Mouse (Mus musculus) cerebellum, postnatal 14 days (tissue): ENCODE measurements around the gene Adh6b.
"Not testable (repeated sequence)": the region's sequence is repeated elsewhere in the genome, so short reads cannot be mapped to it uniquely, and the experiment has no call there.

Experiments used
- DNase-seq, 2 experiments: peaks; one replicate each; pipeline ENCODE4 v3.0.0; 2021; ENCODE audit warnings: mixed read lengths in 2 of 2

Adh6b gene

DNA sequence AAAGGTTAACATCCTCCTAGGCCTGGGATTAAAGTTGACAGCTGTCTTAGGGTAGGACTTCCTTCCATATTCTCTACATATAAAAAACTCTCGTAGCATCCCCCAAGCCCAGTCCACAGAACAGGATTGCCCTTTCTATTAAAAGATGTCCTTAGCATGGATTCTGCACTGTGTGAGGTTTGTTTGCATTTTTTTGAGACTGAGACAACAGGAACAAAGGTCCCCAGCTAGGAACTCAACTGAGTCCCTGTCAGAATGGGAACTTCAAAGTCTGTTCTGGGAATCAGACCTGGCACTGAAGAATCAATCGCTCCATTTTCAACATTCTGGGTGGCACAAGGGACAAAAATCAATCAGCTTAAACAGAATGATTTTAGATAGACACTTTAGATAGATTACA is 21.3 kb downstream of the Adh6b start:
- no peak for DNase-seq

DNA sequence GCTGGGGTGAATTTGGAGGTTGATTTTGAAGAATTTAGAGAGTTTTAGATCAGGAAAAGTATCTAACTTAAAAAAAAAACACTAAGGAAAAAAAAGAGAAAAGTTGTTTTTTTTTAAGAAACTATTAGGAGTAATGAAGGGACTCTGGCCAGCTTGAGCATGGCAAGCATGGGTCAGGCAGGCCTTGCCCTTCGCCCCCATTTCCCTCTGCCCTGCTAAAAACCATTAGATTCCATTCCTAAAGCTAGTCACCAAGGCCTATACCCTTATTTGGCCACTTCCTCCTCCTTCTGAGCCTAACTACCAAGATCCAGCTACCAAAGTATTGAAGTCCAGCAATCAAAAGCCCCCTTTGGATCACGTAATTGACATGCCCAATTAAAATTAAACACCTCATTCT is 24.6 kb downstream of the Adh6b start:
- no peak for DNase-seq

DNA sequence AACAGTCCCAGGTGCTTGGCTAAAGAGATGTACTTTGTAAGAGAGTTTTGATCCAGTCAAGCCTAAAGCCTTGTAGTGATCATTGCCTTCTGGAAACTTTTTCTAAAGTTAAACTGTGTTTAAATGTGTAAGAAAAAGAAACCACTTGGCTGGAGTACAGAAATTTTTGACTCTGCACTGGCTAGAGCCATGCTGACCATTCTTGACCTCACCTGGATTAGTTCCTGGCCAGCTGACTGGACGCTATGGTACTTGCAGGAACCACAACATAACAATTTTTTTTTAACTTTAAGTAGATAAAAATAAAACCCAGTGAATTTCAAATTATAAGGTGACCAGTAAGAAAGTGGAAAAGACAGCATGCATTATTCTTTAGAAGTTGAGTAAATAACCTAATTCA is 28.0 kb downstream of the Adh6b start:
- DNase-seq = no peak

DNA sequence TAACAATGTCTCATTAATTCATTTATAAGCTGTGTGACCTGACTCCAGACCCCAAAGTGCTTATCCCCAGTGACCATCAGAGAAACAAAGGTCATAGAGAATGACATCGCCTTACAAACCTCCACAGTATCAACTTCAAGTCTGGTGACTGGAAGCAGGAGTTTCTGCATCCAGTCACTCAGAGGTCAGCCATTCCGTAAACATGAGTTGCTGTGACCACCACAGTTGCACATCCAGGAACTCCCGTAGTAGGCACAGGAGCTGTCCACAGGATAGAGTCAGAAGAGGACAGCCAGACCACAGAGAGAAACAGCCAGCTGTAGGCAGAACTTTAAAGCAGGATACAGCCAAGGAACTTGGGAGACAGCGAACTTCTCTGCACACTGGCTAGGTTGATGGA is 28.7 kb downstream of the Adh6b start:
- not testable (repeated sequence) for DNase-seq

DNA sequence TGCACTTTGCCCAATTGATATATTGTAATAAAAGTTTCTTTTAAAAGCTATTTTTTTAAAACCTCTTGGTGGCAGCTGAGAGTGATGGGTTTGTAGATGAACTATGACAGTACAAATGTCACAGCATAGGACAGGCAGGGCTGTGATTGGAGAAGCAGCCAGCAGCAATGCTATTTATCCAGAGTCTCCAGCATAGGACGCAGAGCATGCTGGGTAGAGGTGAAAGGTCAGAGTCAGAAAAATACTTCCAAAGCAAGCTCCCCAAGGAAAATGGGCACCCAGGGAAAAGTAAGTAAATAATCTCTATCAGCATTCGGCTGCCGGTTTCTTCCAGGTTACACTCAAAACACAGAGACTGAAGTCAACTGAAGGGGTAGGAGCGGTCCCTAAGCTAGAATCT is 32.3 kb downstream of the Adh6b start:
- no peak for DNase-seq

DNA sequence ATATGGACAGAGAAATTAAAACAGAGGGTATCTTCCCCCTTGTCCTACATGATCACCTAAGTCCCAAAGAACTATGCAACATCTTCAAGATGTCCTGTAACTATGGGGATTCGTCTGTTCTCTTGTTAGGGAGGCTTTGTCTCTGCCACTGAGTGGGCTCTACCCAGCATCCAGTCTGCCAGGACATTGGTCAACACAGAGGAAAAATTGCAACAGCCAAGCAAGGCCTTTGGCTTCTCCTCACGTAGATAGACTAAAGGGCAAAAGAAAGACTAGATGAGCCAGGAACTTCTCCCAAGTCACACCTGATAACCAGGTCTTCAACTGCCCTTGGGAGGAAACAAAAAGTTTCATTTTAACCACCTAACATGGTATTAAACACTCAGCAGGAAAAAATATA is 33.6 kb downstream of the Adh6b start:
- no peak for DNase-seq

DNA sequence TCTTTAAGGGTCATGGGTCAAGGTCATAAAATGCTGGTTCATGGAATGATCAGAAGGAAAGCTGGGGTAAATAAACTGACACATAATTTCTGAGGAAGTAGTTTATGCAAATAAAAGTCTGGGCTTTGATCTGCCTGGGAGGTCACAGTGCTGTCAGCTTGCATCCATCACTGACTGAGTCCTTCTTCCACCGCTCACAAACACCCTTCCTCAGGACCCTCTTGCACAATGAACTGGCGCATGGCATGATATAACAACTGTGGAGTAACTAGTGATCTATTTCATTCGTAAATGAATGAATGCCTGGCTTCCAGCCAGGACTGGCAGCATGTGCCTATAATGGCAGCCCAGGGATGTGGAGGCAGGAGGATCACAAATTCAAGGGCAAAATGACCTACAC is 39.6 kb downstream of the Adh6b start:
- DNase-seq = peak; percentile 3 to 9

DNA sequence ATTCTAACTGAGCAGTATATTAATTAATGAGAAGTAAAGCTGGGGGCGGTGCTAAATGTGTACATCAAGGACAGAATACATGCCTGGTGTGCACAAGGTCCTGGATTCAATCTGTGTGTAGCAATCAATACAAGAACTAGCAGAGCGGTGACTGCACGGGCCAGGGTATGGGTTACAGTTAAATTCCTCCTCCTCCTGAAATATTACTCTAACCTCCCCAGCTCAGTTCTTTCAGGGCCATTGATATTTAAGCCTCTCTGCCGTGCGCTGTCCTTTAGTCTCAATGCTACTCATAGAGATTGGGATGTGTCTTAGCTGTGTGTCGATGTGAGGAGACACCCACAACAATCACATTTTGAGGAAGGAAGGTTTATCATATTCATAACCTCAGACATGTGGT is 45.6 kb downstream of the Adh6b start:
- DNase-seq = no peak

DNA sequence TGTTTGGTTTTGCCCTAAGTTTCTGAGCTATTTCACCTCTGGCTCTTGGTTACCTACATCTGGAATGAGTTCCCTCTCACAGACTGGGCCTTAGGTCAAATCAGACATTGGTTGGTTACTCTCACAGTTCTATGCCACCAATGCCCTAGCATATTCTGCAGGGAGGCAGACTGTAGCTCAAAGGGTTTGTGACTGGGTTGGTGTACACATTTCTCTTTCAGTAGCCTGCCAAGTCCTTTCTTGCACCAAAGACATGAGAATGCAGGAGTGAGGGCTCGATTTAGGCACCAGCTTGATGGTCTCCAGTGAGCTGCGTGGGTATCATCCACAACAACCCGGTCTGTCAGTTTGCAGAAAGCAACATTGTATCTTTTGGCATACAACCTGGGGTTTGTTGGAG is 63.3 kb downstream of the Adh6b start:
- DNase-seq = no peak

DNA sequence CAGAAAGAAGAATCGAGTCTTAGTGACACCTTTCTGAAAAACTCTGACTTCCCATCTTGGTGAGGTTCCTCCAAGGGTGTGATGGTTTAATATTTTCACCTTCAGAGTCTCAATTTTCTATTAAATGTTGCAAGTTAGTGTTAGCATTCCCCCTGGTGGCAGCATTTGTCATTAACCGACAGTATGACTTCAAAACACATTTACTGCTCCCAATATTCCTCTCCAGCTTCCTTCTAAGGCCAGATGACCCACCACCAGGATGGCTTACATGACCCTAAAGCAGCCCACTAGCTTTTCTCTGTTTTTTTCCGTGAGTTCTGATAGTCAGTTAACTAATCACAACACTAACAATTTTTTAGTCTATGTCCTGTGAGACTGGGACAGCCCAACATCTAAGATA is 63.8 kb downstream of the Adh6b start:
- DNase-seq = peak; percentile 66 to 74

DNA sequence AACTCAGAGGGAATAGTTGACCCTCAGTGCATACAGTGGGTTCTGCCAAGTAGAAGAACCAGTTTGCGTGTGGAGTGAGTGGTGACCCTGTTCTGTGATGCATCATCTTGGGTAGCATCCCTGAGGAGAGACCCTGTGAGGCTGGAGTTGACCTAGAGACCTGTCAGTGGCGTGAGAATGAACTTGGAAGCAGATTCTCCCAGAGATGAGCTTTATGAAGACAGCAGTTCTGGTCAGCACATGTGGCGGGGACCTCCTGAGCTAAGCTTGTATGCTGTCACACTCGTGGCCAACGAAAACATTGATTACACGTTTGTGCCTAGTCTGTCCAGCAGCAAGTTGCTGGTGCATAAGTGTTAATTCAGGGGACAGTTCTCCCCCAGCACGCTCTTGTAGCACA is 64.3 kb downstream of the Adh6b start:
- DNase-seq = no peak

DNA sequence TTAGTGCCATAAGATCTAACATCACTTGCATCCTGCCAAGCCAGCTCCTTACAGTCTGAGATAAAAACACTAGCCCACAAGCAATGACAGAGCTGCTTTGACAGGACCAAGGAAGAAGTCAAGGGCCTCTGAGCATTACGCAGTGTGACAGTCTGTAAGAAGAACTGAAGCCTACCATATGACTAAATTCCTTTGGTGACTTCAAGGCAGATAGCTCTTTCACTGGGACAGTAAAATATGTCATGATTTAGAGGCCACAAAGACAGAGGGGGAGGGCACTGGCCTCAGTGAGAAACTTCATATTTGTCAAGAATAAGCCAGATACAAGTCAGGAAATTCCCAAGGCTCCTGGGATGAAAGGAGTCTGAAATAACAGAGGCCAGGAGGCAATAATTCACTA is 66.3 kb downstream of the Adh6b start:
- DNase-seq = no peak
